Mouse (Mus musculus): ENCODE measurements at regions not wholly inside any gene's neighbourhood (a gene's known extent, or its start where the extent isn't known, plus 50 kb on each side); places are given as distances from the start of the nearest gene placed in this dataset.
"Not testable (repeated sequence)": the region's sequence is repeated elsewhere in the genome, so short reads cannot be mapped to it uniquely, and the experiment has no call there.

DNA sequence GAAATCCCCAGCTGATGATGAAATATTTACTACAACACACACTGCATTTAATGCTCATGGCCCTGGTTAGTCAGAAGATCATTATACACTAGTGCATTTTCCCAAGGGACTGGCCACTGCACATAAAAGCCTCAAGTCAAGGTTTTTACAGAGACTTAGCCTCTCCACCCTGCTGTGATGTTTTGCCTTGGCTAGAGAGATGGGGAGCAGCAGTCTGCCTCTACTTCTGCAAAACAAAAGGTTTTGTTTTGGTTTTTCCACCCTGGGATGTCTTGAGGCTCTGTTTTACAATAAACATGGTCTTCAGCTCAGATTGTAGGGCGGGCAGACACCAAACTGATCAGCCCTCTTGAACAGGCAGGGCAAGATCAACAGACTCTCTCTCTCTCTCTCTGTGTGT lies 500.9 kb upstream of the Gdi2 start:
- not testable (repeated sequence) for TF ChIP-seq POLR2A (IDR thresholded peaks at IDR 0.05; ENCODE audit: low read depth, low read length); CTCF (IDR thresholded peaks at IDR 0.05; ENCODE audit: extremely low read depth, insufficient read depth, insufficient read length, insufficient replicate concordance)
